Mouse (Mus musculus): ENCODE measurements around the gene Acbd6. TPM values are rescaled to one million over a fixed set of nuclear protein-coding genes. Genes with fewer than 3 reads are reported as not detected.
A peak's percentile ranks its signal among the peaks of the same experiment; 100 is the strongest.

Gene Acbd6
- total RNA-seq (2021): 73.9 and 82.1 TPM in 2 replicates
- long read RNA-seq, experiment 1, full-length matches to known transcripts: 51 of 54 reads
- long read RNA-seq, experiment 1, partial matches to known transcripts: 0 of 54 reads
- long read RNA-seq, experiment 1, other reads (novel, unspliced or antisense): 3 of 54 reads
- long read RNA-seq, experiment 2, full-length matches to known transcripts: 42 of 45 reads
- long read RNA-seq, experiment 2, partial matches to known transcripts: 1 of 45 reads
- long read RNA-seq, experiment 2, other reads (novel, unspliced or antisense): 2 of 45 reads

DNA sequence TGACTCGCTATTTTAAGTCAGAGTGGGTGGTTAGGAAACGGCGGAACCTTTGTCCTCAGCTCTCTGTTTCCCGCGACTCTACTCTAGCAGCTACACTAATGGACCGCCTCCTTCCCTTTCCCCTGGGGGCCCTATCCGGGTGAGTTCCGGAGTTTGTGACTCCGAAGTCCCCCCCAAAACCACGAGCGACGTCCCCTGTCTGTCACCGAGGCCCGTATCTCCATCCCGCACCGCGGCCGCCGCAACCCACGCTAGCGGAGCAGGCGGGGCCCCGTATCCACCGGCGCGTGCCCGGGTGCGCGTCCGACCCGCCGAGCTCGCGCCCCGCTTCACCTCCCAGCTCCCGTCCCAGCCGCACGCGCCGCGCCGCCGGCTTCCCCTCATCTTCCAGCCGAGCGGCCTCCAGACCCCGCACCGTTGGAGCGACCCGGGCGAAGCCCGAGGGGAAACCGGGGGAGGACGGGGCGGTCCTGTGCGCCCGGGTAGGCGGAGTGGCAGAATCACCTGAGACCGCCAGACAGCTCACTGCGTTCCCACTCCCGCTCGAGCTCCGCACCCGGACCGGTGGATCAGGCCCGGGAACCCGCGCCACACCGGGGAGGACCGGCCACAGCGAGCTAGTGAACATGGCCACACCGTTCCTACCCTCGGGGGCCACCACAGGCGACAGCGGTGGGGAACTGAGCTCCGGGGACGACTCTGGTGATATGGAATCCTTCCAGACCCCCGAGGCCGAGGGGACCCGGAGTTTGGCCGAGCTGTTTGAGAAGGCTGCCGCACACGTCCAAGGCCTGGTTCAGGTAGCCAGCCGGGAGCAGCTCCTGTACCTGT lies at the start of gene Acbd6:
Acbd6 (plus strand) TSS at position 109 of the 831 bp plus-strand sequence.
- peak; percentile 91 for DNase-seq

DNA sequence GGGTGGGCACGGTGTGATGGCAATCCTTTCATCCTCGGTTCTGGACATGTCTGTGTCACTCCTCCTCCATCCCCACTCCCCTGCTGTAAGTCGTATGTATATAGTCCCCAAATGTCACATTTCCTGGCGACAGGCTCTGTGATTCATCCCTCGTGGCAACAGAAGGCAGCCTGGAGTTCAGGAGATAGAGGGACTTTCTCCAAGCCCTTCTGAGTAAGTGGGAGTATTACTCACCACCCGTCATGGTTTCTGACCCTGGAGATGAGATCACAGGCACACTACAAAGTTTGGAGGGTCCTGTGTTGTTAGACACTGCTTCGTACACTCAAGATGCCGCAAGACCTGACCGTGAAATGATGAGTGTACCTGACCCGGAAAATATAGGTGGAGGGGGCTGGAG lies 47.7 kb upstream of the Acbd6 start:
- peak; percentile 38 for DNase-seq

DNA sequence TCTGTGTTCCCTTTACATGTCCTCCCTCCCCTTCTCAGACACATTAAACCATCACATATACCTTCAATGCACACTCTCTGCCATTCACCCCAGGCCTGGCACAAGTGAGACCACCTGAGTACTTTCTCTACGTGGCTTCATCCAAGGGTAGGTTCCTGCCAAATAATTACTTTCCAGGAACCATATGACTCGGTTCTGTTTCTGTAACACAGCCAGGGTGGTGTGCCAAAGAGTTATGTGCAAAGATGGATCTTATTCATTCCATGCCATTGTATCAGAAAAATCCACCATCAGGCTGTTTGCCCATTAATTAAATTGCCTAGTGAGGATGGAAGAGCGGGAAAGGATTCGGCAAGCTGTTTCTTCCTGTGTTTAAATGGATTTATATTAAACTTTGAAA lies 42.1 kb upstream of the Acbd6 start:
- DNase-seq: no peak

DNA sequence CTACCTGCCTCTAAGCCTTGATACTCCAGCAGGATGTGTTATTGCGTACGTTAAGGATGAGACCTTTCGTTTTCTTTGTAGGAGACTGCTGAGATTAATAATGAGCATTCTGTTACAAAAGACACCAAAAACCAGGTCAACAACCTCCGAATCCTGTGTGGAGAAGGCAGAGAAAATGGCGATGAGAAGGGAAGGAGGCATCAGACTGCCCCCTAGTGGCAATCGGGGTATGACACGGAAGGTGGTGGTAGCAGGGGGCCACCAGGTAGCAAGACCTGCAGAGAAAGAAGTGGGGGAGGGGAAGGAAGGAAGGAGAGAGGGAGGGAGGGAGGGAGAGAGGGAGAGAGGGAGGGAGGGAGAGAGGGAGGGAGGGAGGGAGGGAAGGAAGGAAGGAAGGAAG lies 41.3 kb upstream of the Acbd6 start:
- DNase-seq: peak; percentile 81

DNA sequence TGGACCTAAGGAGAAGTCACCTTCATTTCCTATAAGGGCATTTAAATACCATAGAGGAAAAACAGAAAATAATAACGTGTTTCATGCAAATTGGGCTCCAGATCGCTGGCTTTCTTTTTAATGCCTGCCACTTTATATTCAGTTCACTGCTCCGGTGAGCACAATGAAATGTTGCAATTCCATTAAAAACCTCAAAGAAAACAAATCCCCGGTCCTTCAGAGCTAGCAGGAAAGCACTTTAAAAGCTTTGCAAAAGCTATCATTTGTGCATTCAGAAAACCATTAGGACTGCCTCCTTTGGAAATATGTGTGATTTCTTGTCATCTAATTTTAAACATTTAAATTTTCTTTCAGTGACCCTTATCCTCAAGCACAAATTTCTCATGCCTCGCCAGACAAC lies 40.9 kb upstream of the Acbd6 start:
- DNase-seq: no peak

DNA sequence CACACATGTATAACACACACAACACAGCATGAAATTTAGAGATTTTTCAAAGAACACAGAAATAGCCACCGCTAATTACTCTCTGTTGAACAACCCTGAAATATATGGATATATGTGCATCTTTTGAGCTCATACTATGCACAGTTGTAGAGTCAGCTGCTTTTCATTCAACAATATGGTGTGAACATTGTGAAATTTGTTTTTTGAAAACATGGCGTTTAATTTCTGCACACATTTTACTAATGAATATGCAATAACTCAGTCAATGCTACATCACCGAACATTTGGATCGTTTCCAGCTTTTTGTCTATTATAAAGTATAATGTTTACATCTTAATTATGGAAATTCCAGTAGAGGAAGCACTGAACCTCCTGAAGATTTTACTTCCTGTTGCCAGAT lies 37.6 kb upstream of the Acbd6 start:
- no peak for DNase-seq

DNA sequence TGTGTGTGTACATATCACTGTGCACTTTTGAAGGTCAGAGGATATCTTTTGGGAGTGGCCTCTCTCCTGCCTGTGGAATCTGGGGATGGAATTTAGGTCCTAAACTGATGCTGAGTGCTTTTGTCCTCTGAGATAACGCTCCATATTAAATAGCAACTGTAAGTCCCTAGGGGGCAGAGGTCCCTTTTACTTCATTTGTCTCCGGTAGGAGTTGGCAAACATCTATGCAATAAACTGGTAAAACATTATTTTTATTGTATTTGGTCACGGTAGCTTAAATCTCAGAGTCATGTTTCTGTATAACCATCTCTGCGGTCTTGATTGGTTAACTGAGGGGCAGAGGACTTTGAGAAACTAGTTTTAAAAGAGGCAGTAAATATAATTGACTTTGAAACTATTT lies 35.4 kb upstream of the Acbd6 start:
- no peak for DNase-seq

DNA sequence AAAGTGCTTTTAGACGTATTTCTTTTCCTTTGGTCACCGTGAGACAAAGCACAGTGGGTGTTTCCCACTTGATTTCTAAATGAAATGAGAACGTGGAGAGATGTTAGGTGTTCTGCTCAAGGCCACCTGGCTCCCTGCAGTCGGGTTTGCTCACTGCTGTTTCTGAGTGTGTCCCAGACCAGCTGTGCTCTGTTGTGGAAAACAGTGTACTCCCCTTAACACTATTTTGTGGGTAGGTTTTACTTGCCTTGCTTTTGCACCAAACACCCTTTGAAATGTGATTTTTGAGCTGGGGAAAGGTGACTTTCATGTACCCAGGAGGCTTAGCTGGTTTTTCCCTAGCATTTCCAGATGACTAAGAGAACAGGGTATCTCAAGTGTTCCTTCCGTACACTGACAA lies 31.7 kb upstream of the Acbd6 start:
- DNase-seq: peak; percentile 12

DNA sequence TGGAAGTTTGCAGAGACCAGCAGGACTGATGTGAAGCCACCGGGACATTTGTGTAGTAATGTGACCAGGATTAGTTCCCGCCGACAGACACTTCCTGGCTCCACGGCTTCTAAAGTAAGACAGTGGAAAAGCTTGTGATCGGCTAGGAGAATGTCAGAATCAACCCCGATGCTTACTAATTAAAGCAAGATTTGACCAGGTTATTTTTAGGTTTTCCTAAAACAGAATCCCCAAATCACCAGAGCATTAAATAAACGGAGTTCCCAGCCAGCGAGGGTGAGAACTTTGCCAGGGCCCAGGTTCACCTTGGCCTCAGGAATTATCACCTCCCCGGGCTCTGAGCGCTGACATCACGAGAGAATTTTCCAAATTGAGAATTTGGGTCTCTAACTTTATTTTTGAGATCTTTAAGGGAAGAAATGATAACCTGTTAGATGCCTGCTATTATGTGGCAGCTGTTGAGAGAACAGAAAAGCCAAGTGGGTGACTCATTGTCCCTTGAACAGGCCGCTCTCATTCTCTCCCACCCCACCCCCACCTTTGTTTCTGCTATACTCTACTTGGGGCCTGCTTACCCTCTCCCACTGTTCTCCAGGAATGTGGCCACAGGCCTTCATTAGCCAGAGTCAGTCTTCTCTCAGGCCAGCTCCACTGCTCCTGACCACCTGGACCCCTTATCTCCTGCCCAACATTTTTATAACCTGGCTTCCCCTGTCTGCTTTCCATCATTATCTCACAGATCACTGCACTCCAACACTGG lies 30.7 kb upstream of the Acbd6 start:
- peak; percentile 52 for DNase-seq

DNA sequence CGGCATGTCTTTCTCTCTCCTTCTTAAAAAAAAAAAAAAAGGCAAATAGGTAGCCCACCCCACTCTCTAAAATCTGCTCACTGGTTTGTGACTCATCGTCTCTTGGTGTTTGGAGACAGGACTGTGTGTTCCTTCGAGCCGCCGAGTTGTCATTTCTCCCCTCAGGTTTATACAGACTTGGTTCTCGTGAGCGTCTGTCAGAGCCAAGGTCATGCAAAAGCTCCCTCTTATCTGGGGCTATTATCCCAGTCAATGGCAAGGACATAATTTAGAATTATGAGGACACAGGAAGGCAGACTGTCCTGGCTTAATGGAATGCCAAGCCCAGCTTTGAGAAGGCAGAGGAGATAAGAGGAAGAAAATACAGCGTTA lies 30.1 kb upstream of the Acbd6 start:
- peak; percentile 70 for DNase-seq

DNA sequence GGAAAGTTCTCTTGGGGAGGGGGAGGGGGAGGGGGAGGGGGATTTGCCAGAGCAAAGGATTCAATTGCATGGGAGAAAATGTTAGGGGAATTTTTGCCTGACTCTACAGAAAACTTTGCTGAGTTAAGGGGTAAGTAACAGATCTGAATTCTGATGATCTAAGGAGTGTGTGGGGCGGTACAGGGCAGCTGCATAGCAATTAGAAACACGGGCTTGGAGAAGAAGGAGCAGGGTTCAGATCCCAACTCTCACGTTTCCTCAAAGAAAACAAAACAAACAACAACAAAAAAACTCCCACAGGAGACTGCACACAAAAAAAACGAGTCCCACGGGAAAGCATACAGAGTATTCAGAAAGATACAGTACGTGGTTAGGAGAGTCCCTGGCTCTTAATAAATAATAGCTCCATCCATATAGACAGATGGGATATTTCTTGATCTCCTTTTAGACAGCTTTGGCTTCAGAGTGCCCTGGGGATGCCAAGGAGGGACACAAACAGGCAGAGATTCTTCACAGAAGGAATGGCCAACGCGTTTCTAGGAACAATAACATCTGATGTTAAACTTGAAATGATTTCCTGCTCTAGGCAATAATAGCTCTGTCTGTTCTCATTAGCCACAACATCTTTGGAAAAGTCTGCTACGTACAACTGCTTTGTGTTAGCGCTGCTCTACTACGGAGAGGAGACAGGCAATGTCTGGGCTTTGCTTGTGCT lies 29.4 kb upstream of the Acbd6 start:
- no peak for DNase-seq

DNA sequence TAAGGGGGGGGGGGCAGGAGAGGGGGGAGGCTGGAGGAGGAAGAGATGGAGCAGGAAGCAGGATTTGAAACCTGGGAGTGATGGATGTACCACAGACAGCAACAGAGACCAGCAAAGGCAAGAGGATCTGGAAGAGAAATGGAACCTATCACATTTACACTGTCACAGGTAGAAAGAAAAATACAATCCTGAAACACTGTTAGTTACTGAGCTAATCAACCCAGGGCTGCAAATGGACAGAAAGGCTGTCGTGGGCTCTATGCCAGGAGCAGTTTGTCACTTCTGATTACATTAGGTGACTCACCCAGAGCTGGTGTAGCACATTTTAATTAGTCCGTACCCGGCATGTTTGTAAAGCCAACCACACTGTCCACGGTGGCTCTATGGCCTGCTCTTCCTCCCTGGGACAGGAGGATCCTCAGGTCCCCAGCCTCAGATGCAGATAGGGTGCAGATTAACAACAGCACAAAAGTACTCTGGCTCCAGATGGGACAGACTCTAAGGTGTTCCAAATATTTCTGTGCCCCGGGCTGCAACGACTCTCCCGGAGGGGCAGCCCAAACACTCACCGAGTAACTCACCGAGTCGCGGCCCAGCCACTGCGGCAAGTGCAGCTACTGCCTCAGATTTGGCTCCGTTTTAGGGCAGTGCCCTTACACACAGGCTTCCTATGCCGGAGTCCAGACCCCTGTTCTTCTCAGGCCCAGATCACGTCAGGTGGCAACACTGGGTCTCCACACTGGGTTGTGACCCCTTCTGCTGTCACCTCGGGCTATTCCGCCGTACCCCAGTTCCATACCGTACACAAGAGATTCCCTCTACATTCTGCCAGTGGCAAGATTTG lies 28.6 kb upstream of the Acbd6 start:
- DNase-seq: peak; percentile 35

DNA sequence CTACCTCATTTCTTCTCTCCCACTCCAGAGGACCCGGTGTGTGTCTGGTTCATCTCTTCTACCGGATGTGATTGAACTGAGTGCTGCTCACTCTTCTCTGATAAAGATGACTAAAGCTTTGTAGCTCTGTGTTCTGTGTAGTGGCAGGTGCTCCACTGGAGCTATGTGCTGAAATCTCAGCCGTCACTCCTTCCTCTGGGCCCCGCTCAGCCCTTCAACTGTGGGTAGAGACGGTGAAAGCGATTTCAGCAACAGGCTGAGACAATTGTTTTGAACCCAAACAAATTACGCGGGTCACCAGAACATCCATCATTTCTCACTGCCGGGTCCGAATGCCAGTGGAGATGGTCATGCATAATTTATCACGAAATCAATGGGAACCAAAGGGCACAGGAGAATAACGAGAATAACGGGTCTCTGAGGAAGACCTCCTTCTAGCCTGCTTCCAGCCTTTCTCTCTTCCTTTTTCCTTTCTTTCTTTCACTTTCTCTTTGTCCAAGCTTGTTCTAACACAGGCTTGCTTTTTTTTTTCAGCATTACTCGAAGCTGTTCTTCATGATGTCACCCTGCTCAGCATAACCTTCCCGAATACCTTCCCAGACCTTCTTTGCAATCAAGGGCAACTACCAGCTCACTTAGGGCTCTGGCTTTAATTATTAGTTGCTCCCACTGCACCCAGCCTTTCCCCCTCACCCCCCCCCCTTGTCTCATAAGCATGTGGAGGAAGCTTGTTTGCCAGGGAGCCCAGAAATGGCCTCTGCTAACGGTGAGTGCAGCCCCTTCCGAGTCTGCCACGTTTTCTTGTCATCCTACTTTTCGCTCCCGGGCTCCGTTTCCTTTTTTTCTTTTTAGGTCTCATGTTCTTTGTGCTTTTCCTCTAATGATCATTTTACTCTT lies 27.1 kb upstream of the Acbd6 start:
- peak; percentile 27 for DNase-seq

DNA sequence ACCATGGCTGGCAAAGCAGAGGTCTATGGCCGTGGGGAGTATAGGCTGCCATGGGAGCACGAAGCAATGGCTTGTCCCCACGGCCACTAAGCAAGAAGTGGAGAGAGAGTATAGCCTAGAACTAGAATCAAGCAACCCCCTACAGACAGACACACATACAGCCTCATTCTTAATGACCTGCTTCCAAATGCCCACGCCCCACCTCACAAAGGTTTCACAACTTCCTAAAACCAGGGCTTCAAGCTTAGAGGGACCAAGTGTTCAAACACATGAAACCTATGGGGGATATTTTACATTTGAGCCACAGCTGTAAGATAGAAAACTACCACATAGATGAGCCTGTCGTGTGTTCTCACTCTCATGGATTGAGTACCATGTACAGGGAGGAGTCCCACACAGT lies 25.5 kb upstream of the Acbd6 start:
- no peak for DNase-seq

DNA sequence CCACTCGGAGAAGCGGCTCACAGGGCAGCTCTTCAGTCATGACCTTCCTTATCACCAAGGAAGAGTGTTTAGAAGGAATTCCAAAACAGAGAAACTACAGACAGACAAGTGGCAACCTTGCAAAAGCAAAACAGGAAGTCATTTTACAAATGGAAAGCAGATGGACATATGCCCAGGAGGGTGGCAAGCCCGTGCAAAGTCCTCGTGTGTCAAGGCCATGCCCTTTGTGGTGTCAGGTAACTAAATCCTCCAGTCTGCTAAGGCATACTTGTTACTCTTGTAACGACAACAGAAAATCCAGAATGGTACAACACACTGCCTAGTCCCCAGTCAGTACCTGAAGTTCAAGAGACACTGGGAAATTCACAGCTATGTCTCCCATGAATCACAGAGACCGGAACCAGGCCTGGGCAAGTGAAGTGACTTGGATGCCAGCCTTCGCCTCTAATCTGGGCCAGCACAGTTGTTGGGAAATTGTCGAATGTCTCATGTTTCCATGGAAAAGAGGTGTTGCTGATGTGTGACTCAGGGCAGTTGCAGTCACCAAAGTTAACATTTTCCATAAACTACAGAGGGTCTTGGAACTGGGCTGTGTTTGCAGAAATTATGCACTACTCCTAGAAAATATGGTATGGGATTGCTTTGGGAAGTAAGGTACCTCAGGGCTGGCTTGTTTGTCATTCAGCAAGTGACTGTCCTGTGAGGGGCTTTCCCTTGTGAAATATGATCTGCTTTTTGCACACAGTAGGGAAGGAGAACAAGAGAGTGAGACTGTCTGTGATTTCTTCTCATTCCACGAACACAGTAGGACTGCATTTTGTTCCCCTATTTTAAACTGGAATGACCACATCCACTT lies 24.9 kb upstream of the Acbd6 start:
- peak; percentile 83 for DNase-seq

DNA sequence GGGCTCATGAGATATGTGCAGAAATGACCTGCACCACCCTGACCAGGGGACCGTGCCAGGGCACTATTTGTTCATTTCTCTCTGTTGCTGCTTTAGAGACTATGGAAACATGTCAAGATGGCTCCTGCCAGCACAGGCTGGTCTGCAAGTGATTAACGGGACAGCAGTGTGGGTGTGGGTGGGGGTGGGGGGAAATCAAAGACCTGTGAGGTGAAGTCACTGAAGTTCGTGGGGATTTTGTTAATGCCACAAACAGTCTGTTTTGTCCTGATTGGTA lies 24.3 kb upstream of the Acbd6 start:
- DNase-seq: no peak

DNA sequence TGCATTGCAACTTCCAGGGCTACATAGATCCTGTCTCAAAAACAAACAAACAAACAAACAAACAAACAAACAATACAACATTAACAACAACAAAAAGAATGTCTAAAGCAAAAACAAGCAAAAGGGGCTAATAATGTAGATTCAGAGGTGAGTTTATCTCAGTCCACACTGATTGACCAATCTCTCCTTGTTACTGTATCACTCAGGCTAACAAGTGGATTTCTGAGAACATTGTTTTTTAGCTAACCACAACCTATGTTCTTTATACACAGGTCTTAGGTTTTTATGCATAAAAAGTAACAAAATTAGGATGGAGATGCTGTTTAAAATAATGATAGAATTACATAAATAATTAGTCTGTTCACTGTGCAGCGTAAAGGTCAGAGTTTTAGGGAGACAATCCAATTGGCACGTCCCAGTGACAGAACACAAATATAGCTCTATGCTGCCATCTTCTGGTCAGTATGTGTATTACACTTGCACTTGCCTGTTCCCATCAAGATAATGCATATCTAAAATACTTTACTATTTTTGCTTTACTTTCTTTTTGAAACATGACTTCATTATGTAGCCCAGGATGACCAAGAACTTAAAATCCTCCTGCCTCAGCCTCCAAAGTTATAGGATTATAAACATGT lies 20.8 kb upstream of the Acbd6 start:
- DNase-seq: peak; percentile 65

DNA sequence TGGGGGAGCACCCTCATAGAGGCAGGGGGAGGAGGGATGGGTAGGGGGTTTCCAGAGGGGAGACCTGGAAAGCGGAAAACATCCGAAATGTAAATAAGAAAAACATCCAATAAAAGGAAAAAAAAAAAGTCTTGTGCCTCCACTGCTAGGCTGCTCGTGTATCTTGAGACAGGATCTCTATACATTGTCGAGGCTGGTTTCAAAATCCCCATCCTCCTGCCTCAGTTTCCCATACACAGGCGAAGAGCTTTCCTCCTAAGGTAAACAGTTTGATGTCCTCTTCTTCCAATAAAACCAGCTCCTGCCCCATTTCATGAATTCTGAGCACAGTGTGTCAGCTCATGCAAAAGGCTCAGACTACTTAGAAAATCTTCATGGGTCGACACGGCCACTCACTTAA lies 19.9 kb upstream of the Acbd6 start:
- no peak for DNase-seq

DNA sequence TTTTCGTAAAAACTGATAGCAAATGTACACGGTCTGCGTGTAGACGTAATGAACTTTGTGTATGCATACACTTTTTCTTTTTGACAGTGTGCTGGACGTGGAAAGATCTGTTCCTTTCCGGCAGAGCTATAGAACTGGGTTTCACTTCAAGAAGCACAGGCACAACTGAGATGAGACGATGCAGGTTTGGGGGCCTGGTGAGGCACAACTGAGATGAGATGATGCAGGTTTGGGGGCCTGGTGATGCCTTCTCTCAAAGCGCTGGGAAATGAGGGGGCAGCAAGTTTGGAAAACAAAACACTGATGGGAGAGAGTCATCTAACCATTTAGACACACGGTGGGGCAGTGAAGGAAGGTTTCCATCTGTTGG lies 293 bp upstream of the Acbd6 start:
- no peak for DNase-seq
